Comparison of ENCODE assay signal across 34 mouse cellular contexts in genomic region chr19:7553441-7553840, GRCm38 (mm10). TPM values are rescaled to one million over a fixed set of nuclear protein-coding genes. Genes with fewer than 3 reads are reported as not detected.
DNase-seq lines count a peak whose midpoint lies in the region; ATAC-seq and TF ChIP-seq lines count a peak whose summit lies in the region.
"Had no signal": no experiment of that assay in that cellular context is flagged by ENCODE, and none has a peak within 500 bp of the region (broad histone marks: within the 10 kb centered on the region; RNA-seq: fewer than 3 reads in every experiment).

No protein-coding gene starts in this region.

- no peak overlapping the region for H3K4me2 ChIP-seq in liver, embryonic 11.5 days
- H3K4me2 ChIP-seq in liver, embryonic 16.5 days (ENCODE audit: low read depth, low read length): peak overlapping the region; percentile 14; the same call in 1 of the 2 replicates
- H3K4me2 ChIP-seq in hindbrain, embryonic 11.5 days (replicated peaks; ENCODE audit: low read depth, low read length): no peak overlapping the region
- H3K4me2 ChIP-seq: heart, embryonic 11.5 days; hindbrain, embryonic 14.5 days; limb, embryonic 13.5 days; midbrain, embryonic 15.5 days; stomach, embryonic 15.5 days had no signal

- H3K4me3 ChIP-seq in bone marrow, adult 2 months (replicated peaks; ENCODE audit: control insufficient read depth, low read depth, low read length): no peak overlapping the region
- H3K4me3 ChIP-seq in liver, embryonic 11.5 days (ENCODE audit: low read depth, low read length): no peak overlapping the region
- H3K4me3 ChIP-seq in liver, embryonic 16.5 days (ENCODE audit: low read depth, low read length): no peak overlapping the region
- H3K4me3 ChIP-seq in hindbrain, embryonic 11.5 days (ENCODE audit: low read depth, low read length): no peak overlapping the region
- H3K4me3 ChIP-seq: left cerebral cortex, adult 2 months; limb, embryonic 13.5 days; midbrain, embryonic 15.5 days; stomach, embryonic 15.5 days had no signal

- peaks cover 2% of the 10 kb centered on the region for H3K4me1 ChIP-seq in bone marrow, adult 2 months (ENCODE audit: control insufficient read depth, insufficient read depth, low read length)
- H3K4me1 ChIP-seq in liver, embryonic 11.5 days (replicated peaks; ENCODE audit: control insufficient read depth, insufficient read depth, low read length): peaks cover 19% of the 10 kb centered on the region
- peaks cover 40% of the 10 kb centered on the region for H3K4me1 ChIP-seq in liver, embryonic 16.5 days (ENCODE audit: control insufficient read depth, low read depth, low read length)
- peaks cover 3% of the 10 kb centered on the region for H3K4me1 ChIP-seq in hindbrain, embryonic 11.5 days (replicated peaks; ENCODE audit: control insufficient read depth, insufficient read depth, low read length)

- TF ChIP-seq POLR2A in bone marrow, adult 2 months (IDR thresholded peaks at IDR 0.05; ENCODE audit: borderline replicate concordance, control insufficient read depth, low read depth, low read length): no peak

- TF ChIP-seq CTCF in bone marrow, adult 2 months (IDR thresholded peaks at IDR 0.05; ENCODE audit: control insufficient read depth, insufficient read depth, low read length): no peak

- DNase-seq in c-Kit-positive CD71-positive TER-119-positive erythroid progenitor cells, embryonic 14.5 days (ENCODE audit: low spot score): peak; percentile 50
- DNase-seq in liver, embryonic 11.5 days (ENCODE audit: low spot score): no peak
- DNase-seq in adrenal gland, postnatal 14 days: no peak
- DNase-seq in hindbrain, embryonic 11.5 days (ENCODE audit: low spot score): no peak
- DNase-seq: cerebellum, adult 2 months; cerebellum, postnatal 14 days; gastrocnemius, postnatal 36 days; heart, adult 18-20 months; heart, postnatal 36 days; kidney, adult 11 months; kidney, postnatal 14 days; lung, adult 2 months; lung, postnatal 10 days; thymus, postnatal 14 days had no signal

- H3K27me3 ChIP-seq in liver, embryonic 11.5 days (replicated peaks; ENCODE audit: control insufficient read depth, insufficient read depth, low read length): no peaks in the 10 kb centered on the region
- no peaks in the 10 kb centered on the region for H3K27me3 ChIP-seq in liver, embryonic 16.5 days (ENCODE audit: control insufficient read depth, insufficient read depth, low read depth, low read length)
- H3K27me3 ChIP-seq in hindbrain, embryonic 11.5 days (ENCODE audit: control insufficient read depth, insufficient read depth, low read length): peaks cover 3% of the 10 kb centered on the region; the same call in 1 of the 2 replicates
- H3K27me3 ChIP-seq: limb, embryonic 13.5 days; stomach, embryonic 15.5 days had no signal

- H3K27ac ChIP-seq in bone marrow, adult 2 months (ENCODE audit: control insufficient read depth, insufficient read depth, low read depth, low read length, poor library complexity): peak overlapping the region; percentile 19; the same call in 1 of the 2 replicates
- H3K27ac ChIP-seq in liver, embryonic 11.5 days (ENCODE audit: low read depth, low read length): no peak overlapping the region; the same call in 1 of the 2 replicates
- H3K27ac ChIP-seq in liver, embryonic 16.5 days (ENCODE audit: low read length): peak overlapping the region; percentile 92
- no peak overlapping the region for H3K27ac ChIP-seq in hindbrain, embryonic 11.5 days (ENCODE audit: low read depth, low read length)
- H3K27ac ChIP-seq: hindbrain, embryonic 14.5 days; left cerebral cortex, adult 2 months; limb, embryonic 13.5 days; midbrain, embryonic 15.5 days; stomach, embryonic 15.5 days had no signal

- no peaks in the 10 kb centered on the region for H3K9me3 ChIP-seq in liver, embryonic 11.5 days (ENCODE audit: control insufficient read depth, low read length)
- no peaks in the 10 kb centered on the region for H3K9me3 ChIP-seq in liver, embryonic 16.5 days (replicated peaks; ENCODE audit: control insufficient read depth, low read length)
- no peaks in the 10 kb centered on the region for H3K9me3 ChIP-seq in hindbrain, embryonic 11.5 days (ENCODE audit: control insufficient read depth, low read length)
- H3K9me3 ChIP-seq: limb, embryonic 13.5 days; midbrain, embryonic 15.5 days; stomach, embryonic 15.5 days had no signal

- peak; percentile 57 for ATAC-seq in liver, embryonic 11.5 days (replicated peaks; ENCODE audit: low FRiP score)
- ATAC-seq in liver, embryonic 16.5 days (ENCODE audit: low read depth): peak; percentile 31; the same call in 1 of the 2 replicates
- ATAC-seq in hindbrain, embryonic 11.5 days (ENCODE audit: low FRiP score): no peak
- ATAC-seq in cerebellum, adult (ENCODE audit: insufficient number of reproducible peaks, low FRiP score, low TSS enrichment): no peak
- ATAC-seq: CD4-positive, CD25-positive, alpha-beta regulatory T cell, adult 4 months; forebrain, embryonic 14.5 days; inflammation-experienced regulatory T-cells, adult 6 months; midbrain, embryonic 15.5 days had no signal

- H3K9ac ChIP-seq in liver, embryonic 11.5 days (ENCODE audit: low read depth, low read length): no peak overlapping the region
- no peak overlapping the region for H3K9ac ChIP-seq in liver, embryonic 16.5 days (ENCODE audit: low read depth, low read length)
- H3K9ac ChIP-seq in hindbrain, embryonic 11.5 days (ENCODE audit: low read depth, low read length): no peak overlapping the region
- H3K9ac ChIP-seq: hindbrain, embryonic 14.5 days; limb, embryonic 13.5 days; midbrain, embryonic 15.5 days; stomach, embryonic 15.5 days had no signal

- H3K36me3 ChIP-seq in liver, embryonic 11.5 days (ENCODE audit: control insufficient read depth, insufficient read depth, low read length): no peaks in the 10 kb centered on the region
- no peaks in the 10 kb centered on the region for H3K36me3 ChIP-seq in liver, embryonic 16.5 days (ENCODE audit: control insufficient read depth, insufficient read depth)
- no peaks in the 10 kb centered on the region for H3K36me3 ChIP-seq in hindbrain, embryonic 11.5 days (ENCODE audit: control insufficient read depth, insufficient read depth, low read length)
- H3K36me3 ChIP-seq: limb, embryonic 13.5 days; midbrain, embryonic 15.5 days; stomach, embryonic 15.5 days had no signal

RNA-seq across cellular contexts. Expression of gene Pla2g16, which starts 3.8 kb away (rescaled TPM):
- 23.4 and 49.5 TPM in 2 replicates for polyA plus RNA-seq in bone marrow, adult 2 months (2011; ENCODE audit: insufficient read depth, insufficient read length, low replicate concordance, missing spikeins)
- 16.0 TPM in 2 replicates for polyA plus RNA-seq in liver, embryonic 11.5 days (2014; fragmentation: Nextera tagmentation; extraction: Ambion mirVana)
- polyA plus RNA-seq in liver, embryonic 16.5 days (2015; fragmentation: Nextera tagmentation; extraction: Ambion mirVana): 18.8 and 23.0 TPM in 2 replicates
- total RNA-seq in adrenal gland, postnatal 14 days (2021): 72.9 and 79.7 TPM in 2 replicates
- polyA plus RNA-seq in hindbrain, embryonic 11.5 days (2014; fragmentation: Nextera tagmentation; extraction: Ambion mirVana): 2.7 and 4.4 TPM in 2 replicates

RNA-seq across cellular contexts. Expression of gene Lgals12, which starts 53.6 kb away (rescaled TPM):
- polyA plus RNA-seq in bone marrow, adult 2 months (2011; ENCODE audit: insufficient read depth, insufficient read length, low replicate concordance, missing spikeins): not detected in 2 replicates
- polyA plus RNA-seq in liver, embryonic 11.5 days (2014; fragmentation: Nextera tagmentation; extraction: Ambion mirVana): not detected in 2 replicates
- polyA plus RNA-seq in liver, embryonic 16.5 days (2015; fragmentation: Nextera tagmentation; extraction: Ambion mirVana): 0.05 TPM in 1 of 2 replicates, not detected in the other
- 15.7 and 20.8 TPM in 2 replicates for total RNA-seq in adrenal gland, postnatal 14 days (2021)
- 0.10 and 0.26 TPM in 2 replicates for polyA plus RNA-seq in hindbrain, embryonic 11.5 days (2014; fragmentation: Nextera tagmentation; extraction: Ambion mirVana)
- total RNA-seq: neutrophil, adult 5-6 weeks had no signal
- polyA plus RNA-seq: CD4-positive, CD25-positive, alpha-beta regulatory T cell, adult 4 months; heart, embryonic 11.5 days; inflammation-experienced regulatory T-cells, adult 6 months had no signal

RNA-seq across cellular contexts. Expression of gene Hrasls5, which starts 58.9 kb away (rescaled TPM):
- polyA plus RNA-seq in bone marrow, adult 2 months (2011; ENCODE audit: insufficient read depth, insufficient read length, low replicate concordance, missing spikeins): 0.95 TPM in 1 of 2 replicates, not detected in the other
- not detected in 2 replicates for polyA plus RNA-seq in liver, embryonic 11.5 days (2014; fragmentation: Nextera tagmentation; extraction: Ambion mirVana)
- not detected in 2 replicates for polyA plus RNA-seq in liver, embryonic 16.5 days (2015; fragmentation: Nextera tagmentation; extraction: Ambion mirVana)
- total RNA-seq in adrenal gland, postnatal 14 days (2021): 0.67 TPM in 1 of 2 replicates, not detected in the other
- polyA plus RNA-seq in hindbrain, embryonic 11.5 days (2014; fragmentation: Nextera tagmentation; extraction: Ambion mirVana): not detected in 2 replicates
- total RNA-seq: adrenal gland, postnatal 4 days; gastrocnemius, postnatal 36 days; heart, adult 18-20 months; heart, postnatal 36 days; layer of hippocampus, adult 18-20 months; layer of hippocampus, postnatal 14 days; left cerebral cortex, adult 2 months; left cerebral cortex, postnatal 25 days; neutrophil, adult 5-6 weeks had no signal
- polyA plus RNA-seq: CD4-positive, CD25-positive, alpha-beta regulatory T cell, adult 4 months; forebrain, embryonic 14.5 days; heart, embryonic 11.5 days; heart, embryonic 16.5 days; hindbrain, embryonic 14.5 days; inflammation-experienced regulatory T-cells, adult 6 months; kidney, embryonic 14.5 days; midbrain, embryonic 15.5 days; stomach, embryonic 15.5 days; urinary bladder, adult 2 months had no signal

RNA-seq across cellular contexts. Expression of gene Atl3, which starts 59.6 kb away (rescaled TPM):
- polyA plus RNA-seq in bone marrow, adult 2 months (2011; ENCODE audit: insufficient read depth, insufficient read length, low replicate concordance, missing spikeins): 15.1 and 16.3 TPM in 2 replicates
- 10.7 and 11.2 TPM in 2 replicates for polyA plus RNA-seq in liver, embryonic 11.5 days (2014; fragmentation: Nextera tagmentation; extraction: Ambion mirVana)
- polyA plus RNA-seq in liver, embryonic 16.5 days (2015; fragmentation: Nextera tagmentation; extraction: Ambion mirVana): 5.5 and 5.6 TPM in 2 replicates
- total RNA-seq in adrenal gland, postnatal 14 days (2021): 95.0 and 101 TPM in 2 replicates
- polyA plus RNA-seq in hindbrain, embryonic 11.5 days (2014; fragmentation: Nextera tagmentation; extraction: Ambion mirVana): 8.4 and 9.4 TPM in 2 replicates

Comparison
In these comparisons a context has a peak if more than half of its experiments do, and no peak if none do; other contexts are left out.
1. H3K27ac ChIP-seq: peak in bone marrow, adult 2 months (single experiment) and liver, embryonic 16.5 days (single experiment); none in liver, embryonic 11.5 days (single experiment) and hindbrain, embryonic 11.5 days (single experiment).
2. ATAC-seq: peak in liver, embryonic 11.5 days (single experiment) and liver, embryonic 16.5 days (single experiment); none in hindbrain, embryonic 11.5 days (single experiment) and cerebellum, adult (single experiment).